Mouse (Mus musculus): ENCODE data around the gene Efna1.

GRCm38 (mm10) chr3:89328623-89329022, 47.7 kb upstream of the Efna1 start:
- TF ChIP-seq CTCF (IDR thresholded peaks at IDR 0.05; ENCODE audit: insufficient read depth, low read length), result no peak
- no peak for TF ChIP-seq POLR2A (IDR thresholded peaks at IDR 0.05; ENCODE audit: borderline replicate concordance, extremely low read depth, low read depth, low read length)
